Mouse (Mus musculus): Measurements from ENCODE around the gene Acta2.

- TF ChIP-seq CTCF (conservative IDR thresholded peaks at IDR 0.05; ENCODE audit: low read length) (no peak), POU5F1 (IDR thresholded peaks at IDR 0.05; ENCODE audit: borderline replicate concordance, low read length) (no peak), NANOG (IDR thresholded peaks at IDR 0.05; ENCODE audit: borderline replicate concordance, low read length) (no peak)
Measured at GRCm38 (mm10) chr19:34217761-34218160, 37.6 kb downstream of the Acta2 start.
